Mouse (Mus musculus): Measurements from ENCODE around the gene Aatk.

The Aatk gene

DNA sequence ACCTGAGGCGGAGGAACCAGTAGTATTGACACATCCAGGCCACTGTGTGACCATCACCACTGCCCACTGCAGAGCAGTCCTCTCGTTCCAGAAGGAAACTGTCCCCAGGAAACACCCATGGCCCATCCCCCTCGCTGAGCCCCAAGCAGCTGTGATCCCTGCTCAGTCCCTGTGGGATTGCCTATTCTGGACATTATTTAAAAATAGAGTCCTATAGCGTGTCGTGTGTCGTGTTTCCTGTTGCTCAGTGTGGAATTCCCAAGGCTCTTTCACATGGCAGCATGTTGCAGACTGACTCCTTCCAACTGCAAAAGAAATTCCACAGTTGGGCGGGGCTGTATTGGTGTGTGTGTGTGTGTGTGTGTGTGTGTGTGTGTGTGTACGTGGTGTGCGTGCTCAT lies 5.3 kb upstream of the Aatk start:
- DNase-seq (ENCODE audit: low spot score in 2 of 2), result no peak

- DNase-seq (ENCODE audit: low spot score in 2 of 2), result no peak
These were observed 4.3 kb upstream of the Aatk start for GRCm38 (mm10) chr11:120051124-120051811.

GRCm38 (mm10) chr11:120049067-120049466 lies 2.1 kb upstream of the Aatk start:
- no peak for DNase-seq (ENCODE audit: low spot score in 2 of 2)

- DNase-seq (ENCODE audit: low spot score in 2 of 2), result no peak
These were observed 1.2 kb upstream of the Aatk start for GRCm38 (mm10) chr11:120048252-120048556.

DNA sequence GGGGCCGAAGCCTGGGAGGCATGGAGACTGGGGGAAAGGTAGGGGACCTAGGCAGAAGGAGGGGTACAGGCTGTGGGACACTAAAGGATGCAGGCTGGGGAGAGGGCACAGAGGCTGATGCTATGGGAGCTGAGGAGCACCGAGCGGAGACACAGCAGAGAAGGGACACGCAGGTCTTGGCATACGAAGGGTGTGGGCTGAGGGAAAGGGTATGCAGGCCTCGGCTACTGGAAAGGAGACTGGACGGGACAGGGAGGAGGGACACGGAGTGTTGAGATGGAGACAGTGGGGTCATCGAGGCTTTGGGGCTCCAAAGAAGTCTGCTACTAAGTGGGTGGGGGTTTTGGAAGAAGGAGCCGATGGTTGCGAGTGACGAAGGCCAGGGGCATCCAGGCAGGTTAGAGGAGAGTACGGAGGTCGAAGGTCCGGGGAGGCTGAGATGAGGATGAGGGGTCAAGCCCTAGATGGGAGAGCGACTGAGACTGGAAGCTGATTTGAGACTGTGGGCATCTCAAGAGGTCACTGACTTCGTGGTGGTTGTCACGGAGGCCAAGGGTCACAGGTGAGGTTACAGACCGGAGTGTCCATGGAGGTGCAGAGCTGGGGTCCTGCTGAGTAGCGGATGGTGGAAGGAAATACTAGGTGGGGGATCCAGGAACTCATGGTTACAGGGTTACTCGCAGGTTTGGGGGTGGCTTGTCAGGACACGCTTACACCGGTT lies 724 bp upstream of the Aatk start:
- DNase-seq (ENCODE audit: low spot score in 2 of 2), result no peak

GRCm38 (mm10) chr11:120045839-120046552 lies 971 bp downstream of the Aatk start:
- no peak for DNase-seq (ENCODE audit: low spot score in 2 of 2)

GRCm38 (mm10) chr11:120045341-120045740 lies 1.6 kb downstream of the Aatk start:
- DNase-seq (ENCODE audit: low spot score in 2 of 2), result no peak

- no peak for DNase-seq (ENCODE audit: low spot score in 2 of 2)
These were observed 4.7 kb downstream of the Aatk start for GRCm38 (mm10) chr11:120042141-120042838.

- DNase-seq (ENCODE audit: low spot score in 2 of 2), result peak; percentile 51 to 62
These were observed 5.5 kb downstream of the Aatk start for GRCm38 (mm10) chr11:120041191-120042123.

DNA sequence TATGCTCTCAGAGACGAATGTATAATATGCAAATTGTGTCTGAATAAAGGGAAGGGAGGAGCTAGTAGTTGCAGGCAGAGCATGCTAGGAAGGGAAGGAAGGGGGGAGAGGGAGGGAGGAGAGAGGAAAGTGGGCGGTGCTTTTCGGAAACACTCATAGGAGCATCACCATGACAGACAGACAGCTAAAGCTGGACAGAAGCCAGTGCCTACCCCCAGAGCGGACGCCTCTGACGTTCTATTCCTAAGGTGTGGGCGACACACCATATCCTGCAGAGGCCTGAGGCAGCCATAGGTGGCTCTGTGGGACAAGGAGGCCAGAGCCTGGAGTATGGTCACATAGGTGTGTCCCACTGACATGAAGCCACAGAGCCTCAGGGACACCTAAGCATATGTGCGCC lies 6.5 kb downstream of the Aatk start:
- DNase-seq (ENCODE audit: low spot score in 2 of 2), result no peak

GRCm38 (mm10) chr11:120039581-120039980 lies 7.4 kb downstream of the Aatk start:
- no peak for DNase-seq (ENCODE audit: low spot score in 2 of 2)

DNA sequence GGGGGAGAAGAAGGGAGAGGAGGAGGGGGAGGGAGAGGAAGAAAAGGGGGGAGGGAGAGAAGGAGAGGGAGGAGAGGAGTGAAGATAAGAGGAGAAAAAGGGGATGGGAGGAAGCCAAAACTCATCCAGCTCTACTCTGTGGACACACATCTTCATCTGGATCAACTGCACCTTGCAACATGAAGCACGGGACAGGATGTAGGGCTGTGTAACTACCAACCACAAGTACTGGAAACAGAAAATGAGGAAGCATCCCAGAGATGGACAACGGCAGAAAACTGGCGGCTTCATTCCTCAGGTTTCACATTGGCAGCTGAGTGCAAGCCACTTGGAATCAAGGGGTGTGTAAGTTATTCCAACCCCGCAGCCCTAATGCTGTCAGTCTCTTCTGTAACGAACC lies 12.2 kb downstream of the Aatk start:
- no peak for DNase-seq (ENCODE audit: low spot score in 2 of 2)

DNA sequence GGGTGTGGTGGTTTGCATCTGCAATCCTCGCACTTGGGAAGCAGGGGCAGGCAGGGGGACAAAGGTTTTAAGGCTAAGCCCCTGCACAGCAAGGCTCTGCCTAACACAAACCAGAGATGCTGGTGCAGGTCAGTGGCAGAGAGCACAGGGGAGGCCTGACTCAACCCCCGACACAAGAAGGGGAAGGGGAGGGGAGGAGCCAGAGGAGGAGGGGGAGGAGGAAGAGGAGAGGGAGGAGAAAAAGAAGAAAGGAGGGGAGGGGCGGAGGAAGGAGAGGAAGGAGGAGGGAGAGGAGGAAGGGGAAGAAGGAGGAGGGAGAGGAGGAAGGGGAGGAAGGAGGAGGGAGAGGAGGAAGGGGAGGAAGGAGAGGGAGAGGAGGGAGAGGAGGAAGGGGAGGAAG lies 12.7 kb downstream of the Aatk start:
- DNase-seq (ENCODE audit: low spot score in 2 of 2), result no peak

- no peak for DNase-seq (ENCODE audit: low spot score in 2 of 2)
These were observed 13.5 kb downstream of the Aatk start for GRCm38 (mm10) chr11:120033473-120033872.

DNA sequence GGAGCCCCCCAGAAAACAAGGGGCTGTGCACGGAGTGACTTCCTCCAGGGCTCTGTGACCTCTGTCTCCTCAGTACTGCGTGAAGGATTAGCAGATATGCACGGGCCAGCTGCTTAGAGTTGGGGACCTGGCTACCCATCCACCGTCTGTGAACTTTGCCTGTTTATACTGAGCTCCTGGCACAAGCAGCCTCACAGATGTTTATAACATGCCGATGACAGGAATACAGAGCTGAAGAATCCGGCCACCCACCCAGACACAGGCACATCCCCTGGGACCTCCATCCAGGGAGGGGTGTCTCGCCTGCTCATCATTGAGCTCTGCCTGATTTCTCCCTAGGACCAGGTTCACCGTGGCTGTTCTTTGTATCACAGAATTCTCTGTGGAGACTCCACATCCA lies 14.9 kb downstream of the Aatk start:
- no peak for DNase-seq (ENCODE audit: low spot score in 2 of 2)

DNA sequence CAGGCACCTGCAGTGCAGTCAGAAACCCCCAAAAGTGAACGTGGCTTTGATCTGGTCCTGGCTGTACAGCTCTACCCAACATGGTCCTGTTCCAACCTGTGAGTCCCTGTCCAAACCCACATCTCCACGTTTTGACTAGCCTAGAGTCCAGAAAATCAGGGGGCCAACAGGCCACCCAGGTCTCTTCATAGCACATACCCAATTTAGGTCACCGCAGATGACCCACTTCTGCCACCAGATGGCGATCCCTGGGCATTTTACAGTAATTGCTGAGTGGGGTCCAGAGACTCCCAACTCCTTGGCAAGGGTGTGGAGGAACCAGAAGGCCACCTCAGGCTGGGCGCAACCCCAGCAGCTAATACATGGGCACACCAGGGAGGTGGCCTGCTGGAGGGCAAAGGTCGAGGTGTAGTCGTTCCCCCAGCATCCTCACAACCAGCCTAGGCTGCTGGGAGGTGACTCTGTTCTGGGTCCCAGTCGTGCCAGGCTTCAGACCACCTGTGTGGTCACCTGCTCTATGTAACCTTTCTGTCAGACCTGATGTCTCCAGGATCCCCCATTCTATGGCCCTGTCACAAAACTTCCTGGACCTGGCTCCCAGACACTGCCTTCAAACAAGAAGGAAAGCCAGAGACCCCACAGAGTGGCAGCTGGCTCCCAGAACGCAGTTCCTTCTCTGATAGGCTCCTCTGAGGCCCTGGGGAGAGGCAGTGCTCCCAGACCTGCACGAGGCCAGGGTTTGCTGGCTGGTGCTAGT lies 16.6 kb downstream of the Aatk start:
- no peak for DNase-seq (ENCODE audit: low spot score in 2 of 2)

- no peak for DNase-seq (ENCODE audit: low spot score in 2 of 2)
These were observed 17.4 kb downstream of the Aatk start for GRCm38 (mm10) chr11:120029431-120030144.

- no peak for DNase-seq (ENCODE audit: low spot score in 2 of 2)
These were observed 18.5 kb downstream of the Aatk start for GRCm38 (mm10) chr11:120028319-120029092.

DNA sequence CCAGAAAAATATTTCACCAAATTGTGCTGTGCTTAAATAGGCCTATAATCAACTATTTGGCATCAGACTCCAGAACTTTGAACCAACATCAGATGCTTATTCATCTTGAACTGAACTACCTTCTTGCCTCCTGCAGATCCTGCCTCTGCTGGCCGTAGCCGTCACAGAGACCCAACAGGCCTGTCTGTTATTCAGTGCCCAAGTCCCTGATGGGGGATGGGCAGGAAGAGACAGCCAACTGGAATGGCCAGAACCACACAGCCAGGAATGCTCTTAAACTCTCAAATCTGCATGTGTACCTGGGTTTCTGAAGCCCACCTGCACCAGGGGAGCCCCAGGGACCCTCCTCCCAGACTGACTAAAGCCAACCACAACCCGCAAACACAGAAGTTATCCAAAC lies 20.0 kb downstream of the Aatk start:
- no peak for DNase-seq (ENCODE audit: low spot score in 2 of 2)
